Mouse (Mus musculus) heart, postnatal 0 days (tissue): Measurements from ENCODE around the gene Birc5.

Source experiments
- CTCF ChIP-seq: IDR thresholded peaks from 2 replicates; pipeline ENCODE4 v1.5.1; 2016; ENCODE audit warnings: antibody characterized with exemption, control low read depth, low read depth
- EP300 ChIP-seq: IDR thresholded peaks from 2 replicates; pipeline ENCODE4 v1.6.1; 2016; ENCODE audit warnings: antibody characterized with exemption, low read depth

DNA sequence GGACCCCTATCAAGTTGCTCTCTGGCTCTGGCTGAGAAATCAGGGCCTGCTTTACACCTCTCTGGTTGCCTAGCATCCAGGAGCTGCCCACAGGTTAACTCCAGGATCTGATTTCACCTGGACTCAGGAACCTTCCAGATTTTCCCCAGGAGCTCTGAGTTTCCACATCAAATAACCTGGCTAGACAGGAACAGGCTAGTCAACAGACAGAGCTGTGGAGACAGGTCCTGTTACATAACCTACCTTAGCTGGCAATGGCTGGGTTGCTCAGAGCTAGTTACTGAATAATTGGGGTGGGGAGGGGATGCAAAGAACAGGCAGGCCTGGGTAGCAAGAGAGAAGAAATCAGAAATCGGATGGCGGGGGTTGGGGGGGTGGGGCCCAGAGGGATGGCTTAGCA is 4.1 kb upstream of the Birc5 start:
- TF ChIP-seq CTCF (no peak), EP300 (no peak)
